Mouse (Mus musculus): Measurements from ENCODE around the gene Fam216b.

- TF ChIP-seq POLR2A (IDR thresholded peaks at IDR 0.05; ENCODE audit: control insufficient read depth, extremely low read depth, insufficient read depth, low read length, poor library complexity), result no peak
- no peak for TF ChIP-seq CTCF (IDR thresholded peaks at IDR 0.05; ENCODE audit: borderline replicate concordance, control insufficient read depth, extremely low read depth, insufficient read depth, low read length, poor library complexity)
These were observed 28.2 kb downstream of the Fam216b start for GRCm38 (mm10) chr14:78060609-78060951.

Data from thymus, adult 2 months (tissue).